Mouse (Mus musculus): ENCODE data around the gene Apbb2.

The Apbb2 gene

GRCm38 (mm10) chr5:66475824-66476223 lies 142.8 kb downstream of the Apbb2 start:
- no peak for DNase-seq (ENCODE audit: low spot score in 2 of 2)

GRCm38 (mm10) chr5:66474153-66474552 lies 144.4 kb downstream of the Apbb2 start:
- no peak for DNase-seq (ENCODE audit: low spot score in 2 of 2)

GRCm38 (mm10) chr5:66473599-66473998 lies 145.0 kb downstream of the Apbb2 start:
- no peak for DNase-seq (ENCODE audit: low spot score in 2 of 2)

- DNase-seq (ENCODE audit: low spot score in 2 of 2): no peak
These were observed 147.7 kb downstream of the Apbb2 start for GRCm38 (mm10) chr5:66470837-66471236.

- DNase-seq (ENCODE audit: low spot score in 2 of 2): no peak
These were observed 148.9 kb downstream of the Apbb2 start for GRCm38 (mm10) chr5:66469685-66470084.

- no peak for DNase-seq (ENCODE audit: low spot score in 2 of 2)
These were observed 150.1 kb downstream of the Apbb2 start for GRCm38 (mm10) chr5:66468331-66469001.

GRCm38 (mm10) chr5:66462665-66463064 lies 155.9 kb downstream of the Apbb2 start:
- DNase-seq (ENCODE audit: low spot score in 2 of 2): no peak

GRCm38 (mm10) chr5:66458851-66459250 lies 159.7 kb downstream of the Apbb2 start:
- DNase-seq (ENCODE audit: low spot score in 2 of 2): no peak

GRCm38 (mm10) chr5:66455271-66455670 lies 163.3 kb downstream of the Apbb2 start:
- DNase-seq (ENCODE audit: low spot score in 2 of 2): no peak

- DNase-seq (ENCODE audit: low spot score in 2 of 2): no peak
These were observed 163.8 kb downstream of the Apbb2 start for GRCm38 (mm10) chr5:66454826-66455225.

- no peak for DNase-seq (ENCODE audit: low spot score in 2 of 2)
These were observed 165.5 kb downstream of the Apbb2 start for GRCm38 (mm10) chr5:66453106-66453505.

GRCm38 (mm10) chr5:66451561-66451960 lies 167.0 kb downstream of the Apbb2 start:
- no peak for DNase-seq (ENCODE audit: low spot score in 2 of 2)

GRCm38 (mm10) chr5:66445497-66445896 lies 173.1 kb downstream of the Apbb2 start:
- no peak for DNase-seq (ENCODE audit: low spot score in 2 of 2)

GRCm38 (mm10) chr5:66442260-66442659 lies 176.3 kb downstream of the Apbb2 start:
- no peak for DNase-seq (ENCODE audit: low spot score in 2 of 2)

- no peak for DNase-seq (ENCODE audit: low spot score in 2 of 2)
These were observed 181.8 kb downstream of the Apbb2 start for GRCm38 (mm10) chr5:66436791-66437246.

GRCm38 (mm10) chr5:66435158-66435557 lies 183.4 kb downstream of the Apbb2 start:
- DNase-seq (ENCODE audit: low spot score in 2 of 2): no peak

- no peak for DNase-seq (ENCODE audit: low spot score in 2 of 2)
These were observed 189.5 kb downstream of the Apbb2 start for GRCm38 (mm10) chr5:66429076-66429475.

- DNase-seq (ENCODE audit: low spot score in 2 of 2): no peak
These were observed 190.5 kb downstream of the Apbb2 start for GRCm38 (mm10) chr5:66428071-66428470.

- DNase-seq (ENCODE audit: low spot score in 2 of 2): peak in 1 of 2 experiments; percentile 6
These were observed 194.7 kb downstream of the Apbb2 start for GRCm38 (mm10) chr5:66423909-66424308.

- no peak for DNase-seq (ENCODE audit: low spot score in 2 of 2)
These were observed 195.1 kb downstream of the Apbb2 start for GRCm38 (mm10) chr5:66423466-66423865.

GRCm38 (mm10) chr5:66421954-66422353 lies 196.6 kb downstream of the Apbb2 start:
- no peak for DNase-seq (ENCODE audit: low spot score in 2 of 2)

- DNase-seq (ENCODE audit: low spot score in 2 of 2): no peak
These were observed 197.4 kb downstream of the Apbb2 start for GRCm38 (mm10) chr5:66421230-66421629.

- DNase-seq (ENCODE audit: low spot score in 2 of 2): no peak
These were observed 198.6 kb downstream of the Apbb2 start for GRCm38 (mm10) chr5:66420011-66420410.

- DNase-seq (ENCODE audit: low spot score in 2 of 2): no peak
These were observed 201.3 kb downstream of the Apbb2 start for GRCm38 (mm10) chr5:66417289-66417688.
